Mouse (Mus musculus) heart, adult 2 months (tissue): ENCODE results near the gene Scd1. TPM values are rescaled to one million over a fixed set of nuclear protein-coding genes. Genes with fewer than 3 reads are reported as not detected.

ENCODE experiments used
- DNase-seq, 2 experiments: peaks; one replicate each; pipeline ENCODE4 v3.0.0; 2021
- H3K27ac ChIP-seq: fragments of 200-600 bp; 2 replicates; pipeline ENCODE4 v1.8.1; 2022
- H3K27me3 ChIP-seq: fragments of 200-500 bp; 2 replicates; pipeline ENCODE4 v1.6.1; 2012; ENCODE audit warnings: mild to moderate bottlenecking, low read length, inconsistent platforms, mixed read lengths; ENCODE audit not compliant: control insufficient read depth, insufficient read depth
- H3K36me3 ChIP-seq: fragments of 200-500 bp; 2 replicates; pipeline ENCODE4 v1.6.1; 2012; ENCODE audit warnings: low read length, inconsistent platforms; ENCODE audit not compliant: control insufficient read depth, insufficient read depth
- H3K4me1 ChIP-seq: fragments of 200-500 bp; 2 replicates; pipeline ENCODE4 v1.6.1; 2011; ENCODE audit warnings: low read length; ENCODE audit not compliant: control insufficient read depth, insufficient read depth
- H3K4me3 ChIP-seq: fragments of 200-600 bp; 2 replicates; pipeline ENCODE4 v1.8.1; 2022
- H3K79me2 ChIP-seq: fragments of 200-500 bp; replicated peaks from 2 replicates; pipeline ENCODE4 v1.6.1; 2012; ENCODE audit warnings: mild to moderate bottlenecking, inconsistent platforms, low read length, moderate library complexity, mixed read lengths; ENCODE audit not compliant: control insufficient read depth, insufficient read depth
- H3K9ac ChIP-seq: fragments of 200-500 bp; 2 replicates; pipeline ENCODE4 v1.6.1; 2012; ENCODE audit warnings: low read depth, mild to moderate bottlenecking, control low read depth, inconsistent platforms, low read length, mixed read lengths
- CTCF ChIP-seq: fragments of 200-600 bp; IDR thresholded peaks from 2 replicates; pipeline ENCODE4 v1.8.1; 2022; ENCODE audit warnings: antibody characterized with exemption, mild to moderate bottlenecking, moderate library complexity
- EP300 ChIP-seq: fragments of 200-500 bp; IDR thresholded peaks from 2 replicates; pipeline ENCODE4 v1.6.1; 2011; ENCODE audit warnings: low read depth, low read length, control low read depth; ENCODE audit not compliant: insufficient read depth
- POLR2A ChIP-seq: fragments of 200-500 bp; IDR thresholded peaks from 2 replicates; pipeline ENCODE4 v1.6.1; 2011; ENCODE audit warnings: mild to moderate bottlenecking, low read depth, low read length, control low read depth; ENCODE audit not compliant: insufficient read depth
- WGBS: fragments of 180-500 bp; shearing (Covaris S2); methylation state at CpG from one replicate; pipeline ENCODE4 v1.1.7; 2018; 5-methylcytosine and 5-hydroxymethylcytosine counted together
- intact Hi-C: fragments of 180-260 bp; cut with DNase I; formaldehyde crosslinking; loops from one replicate; pipeline ENCODE4 v1.15.1; 2025
- polyA plus RNA-seq: library from polyadenylated mRNA; depleted of rRNA; stranded (reverse); fragments of >200 nt; gene quantifications from 2 replicates; pipeline ENCODE4 v1.2.3, GENCODE M21; 2012
- total RNA-seq, 2 experiments: library from RNA; stranded (reverse); gene quantifications; 2 replicates each; pipeline ENCODE4 v1.2.3; 2021

The Scd1 gene
- total and polyA plus RNA-seq, 3 experiments, result 25.9 to 1,844 (median 31.7) TPM

- no peak for TF ChIP-seq POLR2A
- TF ChIP-seq EP300, result no peak
- no peak for TF ChIP-seq CTCF
- Histone ChIP-seq H3K4me3 (no peak overlapping the region), H3K27ac (no peak overlapping the region), H3K4me1 (no peaks in the 10 kb centered on the region), H3K79me2 (no peaks in the 10 kb centered on the region), H3K27me3 (0 out of 2 replicates have a peak, but pooled peaks cover under 1% of the 10 kb centered on the region), H3K36me3 (no peaks in the 10 kb centered on the region), H3K9ac (no peak overlapping the region)
- DNase-seq, result no peak
- intact Hi-C loops, result loop anchor here (5.0 kb wide), 1 partner anchor 166 kb away; no protein-coding TSS in a partner anchor
- WGBS, result 64% methylated on average over 9 of the region's 9 CpGs
Observed at GRCm38 (mm10) chr19:44418544-44418943, 10.9 kb upstream of the Scd1 start.

- DNase-seq, result no peak
- no peak for TF ChIP-seq EP300
- no peak for TF ChIP-seq CTCF
- no peak for TF ChIP-seq POLR2A
- Histone ChIP-seq H3K27me3 (no peaks in the 10 kb centered on the region), H3K36me3 (no peaks in the 10 kb centered on the region), H3K4me3 (no peak overlapping the region), H3K27ac (no peak overlapping the region), H3K4me1 (no peaks in the 10 kb centered on the region), H3K9ac (no peak overlapping the region), H3K79me2 (no peaks in the 10 kb centered on the region)
- WGBS, result 60% methylated on average over 5 of the region's 5 CpGs
- intact Hi-C loops, result loop anchor here (5.0 kb wide), 1 partner anchor 166 kb away; no protein-coding TSS in a partner anchor
Observed at GRCm38 (mm10) chr19:44418061-44418460, 10.4 kb upstream of the Scd1 start.

- intact Hi-C loops, result loop anchor here (5.0 kb wide), 1 partner anchor 165 kb away; no protein-coding TSS in a partner anchor
- no peak overlapping the region for H3K4me3 ChIP-seq
- no peaks in the 10 kb centered on the region for H3K79me2 ChIP-seq
- H3K27ac ChIP-seq, result no peak overlapping the region
- H3K27me3 ChIP-seq, result no peaks in the 10 kb centered on the region
- H3K36me3 ChIP-seq, result no peaks in the 10 kb centered on the region
- TF ChIP-seq POLR2A, result no peak
- TF ChIP-seq EP300, result no peak
- no peak for TF ChIP-seq CTCF
- no peak overlapping the region for H3K9ac ChIP-seq
- 76% methylated on average over 4 of the region's 4 CpGs for WGBS
- no peaks in the 10 kb centered on the region for H3K4me1 ChIP-seq
- no peak for DNase-seq
Observed at GRCm38 (mm10) chr19:44417448-44417847, 9.8 kb upstream of the Scd1 start.

GRCm38 (mm10) chr19:44416240-44416639 is 8.6 kb upstream of the Scd1 start:
- 72% methylated on average over 5 of the region's 5 CpGs for WGBS
- Histone ChIP-seq H3K27ac (no peak overlapping the region), H3K4me3 (no peak overlapping the region), H3K4me1 (no peaks in the 10 kb centered on the region), H3K27me3 (no peaks in the 10 kb centered on the region), H3K36me3 (no peaks in the 10 kb centered on the region), H3K79me2 (no peaks in the 10 kb centered on the region), H3K9ac (no peak overlapping the region)
- no peak for DNase-seq
- TF ChIP-seq EP300, result no peak
- TF ChIP-seq POLR2A, result no peak
- no peak for TF ChIP-seq CTCF
- intact Hi-C loops, result loop anchor here (5.0 kb wide), 1 partner anchor 164 kb away; no protein-coding TSS in a partner anchor

- no peak overlapping the region for H3K27ac ChIP-seq
- no peak overlapping the region for H3K4me3 ChIP-seq
- no peak overlapping the region for H3K9ac ChIP-seq
- WGBS, result 61% methylated on average over 5 of the region's 5 CpGs
- no peak for DNase-seq
- no peaks in the 10 kb centered on the region for H3K79me2 ChIP-seq
- H3K36me3 ChIP-seq, result no peaks in the 10 kb centered on the region
- no peaks in the 10 kb centered on the region for H3K27me3 ChIP-seq
- intact Hi-C loops, result loop anchor here (5.0 kb wide), 1 partner anchor 163 kb away; no protein-coding TSS in a partner anchor
- TF ChIP-seq POLR2A, result no peak
- no peak for TF ChIP-seq EP300
- no peak for TF ChIP-seq CTCF
- no peaks in the 10 kb centered on the region for H3K4me1 ChIP-seq
Observed at GRCm38 (mm10) chr19:44415464-44415863, 7.8 kb upstream of the Scd1 start.

GRCm38 (mm10) chr19:44410269-44410992 is 2.8 kb upstream of the Scd1 start:
- no peaks in the 10 kb centered on the region for H3K36me3 ChIP-seq
- H3K9ac ChIP-seq, result no peak overlapping the region
- H3K4me3 ChIP-seq, result no peak overlapping the region
- no peaks in the 10 kb centered on the region for H3K27me3 ChIP-seq
- WGBS, result 88% methylated on average over 20 of the region's 20 CpGs
- DNase-seq, result no peak
- no peaks in the 10 kb centered on the region for H3K79me2 ChIP-seq
- no peak overlapping the region for H3K27ac ChIP-seq
- TF ChIP-seq CTCF (no peak), EP300 (no peak), POLR2A (no peak)
- H3K4me1 ChIP-seq, result no peaks in the 10 kb centered on the region
- intact Hi-C loops, result no loop called here
